Mouse (Mus musculus): ENCODE results near the gene Bicd2.

Bicd2 gene

GRCm38 (mm10) chr13:49407795-49408194, 66.4 kb downstream of the Bicd2 start:
- POLR2A ChIA-PET = interaction anchor here in 1 of 4 experiments (1.1 to 1.4 kb wide), 3 partner anchors 10 to 12 kb away, joined by 4 to 6 read pairs (median 5); no protein-coding TSS in a partner anchor
- CTCF ChIA-PET = no interaction called here

- ChIA-PET POLR2A (interaction anchor here in 3 of 4 experiments (0.6 to 2.7 kb wide), 30 partner anchors 9 to 261 kb away, joined by 3 to 23 read pairs (median 4); partner anchors contain the start of genes Bicd2 (in 3 of the 3), Cenpp (in 2 of the 3), Iars (in 2 of the 3) and Nol8 (in 2 of the 3)), CTCF (interaction anchor here in 2 of 4 experiments (0.6 to 0.9 kb wide), 3 partner anchors 28 to 1641 kb away, joined by 3 to 4 read pairs (median 3); no protein-coding TSS in a partner anchor)
Observed at GRCm38 (mm10) chr13:49420754-49421605, 79.6 kb downstream of the Bicd2 start, which contains the start of gene Ippk. Ippk (plus strand) TSS chr13:49421249.

- CTCF ChIA-PET = interaction anchor here in 2 of 4 experiments (0.6 to 0.9 kb wide), 3 partner anchors 27 to 1640 kb away, joined by 3 to 4 read pairs (median 3); no protein-coding TSS in a partner anchor
- POLR2A ChIA-PET = interaction anchor here in 3 of 4 experiments (0.9 to 2.7 kb wide), 26 partner anchors 9 to 261 kb away, joined by 3 to 23 read pairs (median 4); partner anchors contain the start of genes Bicd2 (in 3 of the 3), Cenpp (in 2 of the 3), Iars (in 2 of the 3) and Nol8 (in 2 of the 3)
Observed at GRCm38 (mm10) chr13:49421606-49421917, 80.2 kb downstream of the Bicd2 start.

- ChIA-PET POLR2A (interaction anchor here in 3 of 4 experiments (0.7 to 2.7 kb wide), 19 partner anchors 8 to 231 kb away, joined by 3 to 23 read pairs (median 4); partner anchors contain the start of genes Bicd2 (in 3 of the 3), Cenpp (in 2 of the 3) and Nol8 (in 2 of the 3)), CTCF (no interaction called here)
Observed at GRCm38 (mm10) chr13:49421959-49422358, 80.6 kb downstream of the Bicd2 start.

GRCm38 (mm10) chr13:49426736-49427135, 85.4 kb downstream of the Bicd2 start:
- CTCF ChIA-PET = interaction anchor here in 1 of 4 experiments (1.7 kb wide), 1 partner anchor 23 kb away, joined by 5 read pairs; no protein-coding TSS in a partner anchor
- POLR2A ChIA-PET = interaction anchor here in 2 of 4 experiments (0.6 to 1.8 kb wide), 10 partner anchors 9 to 226 kb away, joined by 3 to 7 read pairs (median 3); partner anchors contain the start of genes Bicd2 (in 2 of the 2), Cenpp (in 1 of the 2) and Nol8 (in 1 of the 2)

- ChIA-PET POLR2A (interaction anchor here in 2 of 4 experiments (0.8 to 1.6 kb wide), 5 partner anchors 9 to 87 kb away, joined by 3 to 5 read pairs (median 4); no protein-coding TSS in a partner anchor), CTCF (no interaction called here)
Observed at GRCm38 (mm10) chr13:49428042-49428675, 86.8 kb downstream of the Bicd2 start.

- ChIA-PET POLR2A (interaction anchor here in 2 of 4 experiments (1.0 to 5.5 kb wide), 4 partner anchors 9 to 89 kb away, joined by 3 to 23 read pairs (median 4); partner anchors contain the start of genes Ippk (in 2 of the 2) and Bicd2 (in 1 of the 2)), CTCF (interaction anchor here in 1 of 4 experiments (1.2 to 1.4 kb wide), 2 partner anchors 19 to 46 kb away, joined by 3 read pairs; no protein-coding TSS in a partner anchor)
Observed at GRCm38 (mm10) chr13:49430529-49430928, 89.1 kb downstream of the Bicd2 start.

GRCm38 (mm10) chr13:49433268-49434029, 92.1 kb downstream of the Bicd2 start:
- CTCF ChIA-PET = no interaction called here
- POLR2A ChIA-PET = interaction anchor here in 1 of 4 experiments (5.5 kb wide), 1 partner anchor 12 kb away, joined by 23 read pairs; the partner anchor contains the start of gene Ippk

GRCm38 (mm10) chr13:49435745-49436144, 94.4 kb downstream of the Bicd2 start:
- ChIA-PET POLR2A (interaction anchor here in 2 of 4 experiments (0.7 to 1.3 kb wide), 4 partner anchors 9 to 15 kb away, joined by 3 read pairs; partner anchors contain the start of gene Ippk (in 2 of the 2)), CTCF (interaction anchor here in 2 of 4 experiments (0.6 to 1.7 kb wide), 2 partner anchors 13 to 383 kb away, joined by 3 to 6 read pairs; no protein-coding TSS in a partner anchor)

GRCm38 (mm10) chr13:49436170-49436569, 94.8 kb downstream of the Bicd2 start:
- CTCF ChIA-PET = interaction anchor here in 3 of 4 experiments (0.6 to 1.7 kb wide), 3 partner anchors 13 to 383 kb away, joined by 3 to 6 read pairs (median 3); no protein-coding TSS in a partner anchor
- POLR2A ChIA-PET = interaction anchor here in 2 of 4 experiments (0.7 to 1.5 kb wide), 5 partner anchors 7 to 16 kb away, joined by 3 read pairs; partner anchors contain the start of gene Ippk (in 2 of the 2)
